Mouse (Mus musculus) intestine, postnatal 0 days (tissue): Measurements from ENCODE around the gene Ky. TPM values are rescaled to one million over a fixed set of nuclear protein-coding genes. Genes with fewer than 3 reads are reported as not detected.

Experiments used
- ATAC-seq: fragments of 200-750 bp; cut with Nextera tagmentation; 2 replicates; pipeline ENCODE4 v1.8.0; 2017; ENCODE audit warnings: mild to moderate bottlenecking, moderate TSS enrichment, moderate library complexity
- H3K27ac ChIP-seq: fragments of 300-500 bp; sonication (generic); 2 replicates; pipeline ENCODE4 v1.5.1; 2014; ENCODE audit warnings: mild to moderate bottlenecking, low read depth, low read length, moderate library complexity
- H3K27me3 ChIP-seq: fragments of 300-500 bp; sonication (generic); replicated peaks from 2 replicates; pipeline ENCODE4 v1.6.1; 2014; ENCODE audit warnings: low read length, mixed read lengths; ENCODE audit not compliant: control insufficient read depth, insufficient read depth
- H3K36me3 ChIP-seq: fragments of 300-500 bp; sonication (generic); 2 replicates; pipeline ENCODE4 v1.6.1; 2014; ENCODE audit warnings: mild to moderate bottlenecking, moderate library complexity; ENCODE audit not compliant: control insufficient read depth, insufficient read depth
- H3K4me1 ChIP-seq: fragments of 300-500 bp; sonication (generic); replicated peaks from 2 replicates; pipeline ENCODE4 v1.6.1; 2014; ENCODE audit warnings: antibody characterized with exemption, low read length, mixed read lengths; ENCODE audit not compliant: control insufficient read depth, insufficient read depth
- H3K4me2 ChIP-seq: fragments of 300-500 bp; sonication (generic); replicated peaks from 2 replicates; pipeline ENCODE4 v1.6.1; 2014; ENCODE audit warnings: low read depth, mild to moderate bottlenecking, moderate library complexity
- H3K4me3 ChIP-seq: fragments of 300-500 bp; sonication (generic); 2 replicates; pipeline ENCODE4 v1.5.1; 2014; ENCODE audit warnings: low read depth, low read length
- H3K9ac ChIP-seq: fragments of 300-500 bp; sonication (generic); 2 replicates; pipeline ENCODE4 v1.6.1; 2014; ENCODE audit warnings: mild to moderate bottlenecking, low read depth, low read length
- H3K9me3 ChIP-seq: fragments of 300-500 bp; sonication (generic); 2 replicates; pipeline ENCODE4 v1.6.1; 2016; ENCODE audit warnings: mixed run types; ENCODE audit not compliant: control insufficient read depth
- CTCF ChIP-seq: sonication (generic); IDR thresholded peaks from 2 replicates; pipeline ENCODE4 v1.5.1; 2016; ENCODE audit warnings: low read depth, mild to moderate bottlenecking, control low read depth, antibody characterized with exemption, moderate library complexity
- WGBS: fragments of 180-500 bp; shearing (Covaris S2); extraction: QIAGEN DNeasy Blood & Tissue Kit; methylation state at CpG from one replicate; pipeline ENCODE4 v1.1.7; 2014; 5-methylcytosine and 5-hydroxymethylcytosine counted together
- polyA plus RNA-seq: library from polyadenylated mRNA; unstranded; fragments of >200 nt; fragmentation: Nextera tagmentation; extraction: Ambion mirVana; gene quantifications from 2 replicates; pipeline ENCODE4 v1.2.1, GENCODE M21; 2015

Ky gene
- polyA plus RNA-seq, 1 experiment from 2014 or later = 0.10 TPM

DNA sequence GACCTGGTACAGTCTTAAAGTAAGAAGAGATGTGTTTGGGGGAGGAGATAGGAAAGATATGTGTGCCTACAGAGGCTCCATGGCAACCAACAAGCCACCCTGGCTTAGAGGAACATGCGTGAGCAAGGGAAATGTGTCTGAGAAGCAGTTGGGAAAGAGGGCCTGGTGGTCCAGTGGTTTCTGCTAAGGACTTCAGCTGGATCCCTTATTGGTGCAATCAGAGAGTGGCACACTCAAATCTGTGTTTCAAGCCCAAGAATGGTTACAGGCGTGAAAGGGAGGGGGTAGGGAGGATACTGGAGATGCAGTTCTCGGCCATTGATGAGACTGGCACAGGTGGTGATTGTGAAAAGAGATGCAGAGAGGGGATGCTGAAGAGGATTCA is 27.1 kb upstream of the Ky start:
- Histone ChIP-seq H3K4me3 (no peak overlapping the region), H3K36me3 (no peaks in the 10 kb centered on the region), H3K4me2 (no peak overlapping the region), H3K4me1 (no peaks in the 10 kb centered on the region), H3K27me3 (no peaks in the 10 kb centered on the region), H3K9me3 (no peaks in the 10 kb centered on the region), H3K27ac (no peak overlapping the region), H3K9ac (no peak overlapping the region)
- ATAC-seq = no peak
- WGBS = 80% methylated on average over 3 of the region's 3 CpGs
- TF ChIP-seq CTCF = no peak

DNA sequence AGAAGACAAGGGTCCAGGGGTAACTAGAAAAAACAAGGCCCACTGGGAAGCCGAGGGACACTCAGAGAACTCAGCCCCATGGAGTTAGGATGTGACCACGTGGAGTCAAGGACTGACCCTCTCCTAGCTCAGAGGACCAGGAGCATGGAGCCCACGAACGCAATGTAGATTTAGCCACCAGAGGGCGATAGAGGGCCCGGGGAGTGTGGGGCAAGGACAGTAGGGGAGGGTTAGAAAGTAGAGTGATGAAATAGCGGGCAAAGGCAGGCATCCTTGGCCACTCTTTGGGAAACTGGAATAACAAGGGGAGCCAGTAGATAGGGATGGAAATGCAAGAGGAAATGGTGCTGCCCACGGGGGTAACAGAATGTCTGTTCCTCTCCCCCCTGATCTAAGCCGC is 26.5 kb upstream of the Ky start:
- no peaks in the 10 kb centered on the region for H3K9me3 ChIP-seq
- H3K4me3 ChIP-seq = no peak overlapping the region
- no peak overlapping the region for H3K27ac ChIP-seq
- H3K4me2 ChIP-seq = no peak overlapping the region
- ATAC-seq = no peak
- H3K27me3 ChIP-seq = no peaks in the 10 kb centered on the region
- no peaks in the 10 kb centered on the region for H3K4me1 ChIP-seq
- no peak overlapping the region for H3K9ac ChIP-seq
- WGBS = 44% methylated on average over 9 of the region's 9 CpGs
- no peaks in the 10 kb centered on the region for H3K36me3 ChIP-seq
- peak; percentile 81 for TF ChIP-seq CTCF

DNA sequence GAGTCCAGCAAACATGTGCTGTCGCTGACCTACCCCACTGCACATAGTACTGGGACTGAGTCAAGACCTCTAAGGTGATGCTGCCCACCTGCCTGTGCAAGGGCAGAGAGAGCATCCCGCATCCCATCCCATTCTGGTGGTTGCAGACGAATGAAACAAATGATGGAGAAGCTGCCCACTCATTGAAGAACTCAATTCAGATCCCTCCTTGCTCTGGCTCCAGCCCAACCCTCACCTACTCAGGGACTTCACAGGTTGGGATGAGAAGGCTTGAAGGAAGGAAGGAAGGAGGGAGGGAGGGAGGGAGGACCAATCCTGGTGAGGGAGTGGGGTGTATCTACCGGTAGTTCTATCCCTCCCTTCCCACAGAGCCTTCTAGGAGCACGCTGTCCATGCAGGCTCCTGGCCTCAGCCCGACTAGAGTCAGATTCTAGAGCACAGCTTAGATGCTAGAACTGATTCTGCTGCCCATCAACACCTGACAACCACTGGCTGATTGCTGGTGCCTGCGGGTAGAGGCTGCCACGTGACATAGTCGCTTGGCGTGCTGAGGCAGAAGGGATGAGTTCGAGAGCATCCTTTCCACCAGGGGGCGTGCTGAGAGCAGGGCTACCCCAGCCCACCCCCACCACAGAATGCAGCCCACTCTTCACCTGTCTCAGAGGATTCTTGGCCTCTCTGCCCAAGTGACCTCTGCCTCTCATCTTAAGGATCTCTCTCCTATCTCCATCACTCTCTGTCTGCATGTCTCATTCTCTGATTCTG is 13.3 kb upstream of the Ky start:
- Histone ChIP-seq H3K36me3 (no peaks in the 10 kb centered on the region), H3K9me3 (no peaks in the 10 kb centered on the region), H3K4me2 (no peak overlapping the region), H3K4me1 (no peaks in the 10 kb centered on the region), H3K27ac (no peak overlapping the region), H3K27me3 (no peaks in the 10 kb centered on the region), H3K4me3 (no peak overlapping the region), H3K9ac (no peak overlapping the region)
- TF ChIP-seq CTCF = peak; percentile 41
- ATAC-seq = no peak
- 35% methylated on average over 12 of the region's 12 CpGs for WGBS

DNA sequence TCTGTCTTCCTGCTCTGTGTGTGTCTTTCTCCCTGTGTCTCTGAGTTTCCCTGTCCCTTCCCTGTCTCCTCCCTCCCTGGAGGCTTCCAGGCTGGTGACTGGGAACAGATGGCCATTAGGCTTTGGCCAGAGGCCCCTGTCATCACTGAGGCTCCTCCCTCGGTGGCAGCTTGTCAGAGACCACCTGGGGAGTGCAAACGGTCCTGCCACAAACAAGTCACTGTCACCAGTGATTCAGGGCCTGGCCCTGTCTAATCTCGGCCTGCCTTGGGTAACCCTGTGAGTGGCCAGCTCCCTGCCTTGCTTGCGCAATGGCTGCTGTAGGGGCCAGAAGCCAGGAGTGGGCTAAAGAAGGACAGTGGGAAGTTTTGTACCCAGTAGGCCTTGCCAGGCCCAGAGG is 12.5 kb upstream of the Ky start:
- Histone ChIP-seq H3K4me1 (no peaks in the 10 kb centered on the region), H3K9me3 (no peaks in the 10 kb centered on the region), H3K4me2 (no peak overlapping the region), H3K4me3 (no peak overlapping the region), H3K27ac (no peak overlapping the region), H3K27me3 (no peaks in the 10 kb centered on the region), H3K9ac (no peak overlapping the region), H3K36me3 (no peaks in the 10 kb centered on the region)
- ATAC-seq = no peak
- 40% methylated on average over 4 of the region's 4 CpGs for WGBS
- no peak for TF ChIP-seq CTCF

DNA sequence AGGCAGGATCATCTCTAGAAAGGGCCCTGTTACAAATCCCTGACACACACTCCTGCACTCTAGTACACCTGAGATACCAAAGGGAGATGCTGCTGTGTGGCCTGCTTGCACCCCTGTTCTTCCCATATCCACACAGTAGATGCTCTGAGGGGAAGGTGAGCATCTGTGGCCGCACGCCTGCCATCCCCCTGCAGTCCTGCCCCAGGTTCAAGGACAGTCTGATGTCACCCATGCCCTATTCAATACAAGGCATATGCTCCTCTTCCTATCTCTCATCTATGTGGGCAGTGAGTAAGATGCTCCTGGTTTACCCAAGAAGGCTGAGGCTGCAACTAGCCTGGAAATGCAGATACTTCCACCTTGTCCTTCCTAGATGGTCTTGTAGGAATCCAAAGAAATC is 11.6 kb upstream of the Ky start:
- TF ChIP-seq CTCF = no peak
- H3K4me3 ChIP-seq = no peak overlapping the region
- H3K9ac ChIP-seq = no peak overlapping the region
- H3K4me1 ChIP-seq = no peaks in the 10 kb centered on the region
- no peaks in the 10 kb centered on the region for H3K36me3 ChIP-seq
- ATAC-seq = no peak
- no peaks in the 10 kb centered on the region for H3K9me3 ChIP-seq
- H3K27me3 ChIP-seq = no peaks in the 10 kb centered on the region
- H3K27ac ChIP-seq = no peak overlapping the region
- H3K4me2 ChIP-seq = no peak overlapping the region
- WGBS = 97% methylated on average over 2 of the region's 2 CpGs

DNA sequence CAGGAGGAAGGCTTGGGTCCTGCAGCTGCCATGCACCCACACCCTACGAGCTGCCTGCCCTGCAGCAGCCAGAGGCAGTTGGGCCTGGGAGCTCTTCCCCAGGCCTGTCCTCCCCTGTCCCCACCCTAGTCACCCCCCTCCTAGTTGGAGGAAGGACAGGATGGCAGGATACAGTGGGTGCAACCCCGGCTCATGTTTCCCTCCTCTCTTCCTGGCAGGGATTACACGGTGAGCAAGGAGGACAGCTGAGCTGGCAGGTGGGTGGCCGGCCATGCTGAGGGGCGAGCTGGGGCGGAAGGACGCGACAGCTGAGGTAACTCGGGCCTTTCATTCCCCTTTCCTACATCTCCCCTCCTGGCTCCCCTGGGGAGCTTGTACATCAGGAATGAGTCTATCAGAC is 11.1 kb upstream of the Ky start:
- Histone ChIP-seq H3K9me3 (no peaks in the 10 kb centered on the region), H3K4me3 (no peak overlapping the region), H3K27me3 (no peaks in the 10 kb centered on the region), H3K36me3 (no peaks in the 10 kb centered on the region), H3K27ac (no peak overlapping the region), H3K4me2 (no peak overlapping the region), H3K4me1 (no peaks in the 10 kb centered on the region; the same call in 1 of the 2 replicates), H3K9ac (no peak overlapping the region)
- no peak for ATAC-seq
- WGBS = 74% methylated on average over 9 of the region's 9 CpGs
- no peak for TF ChIP-seq CTCF
